Mouse (Mus musculus): ENCODE measurements around the gene Akap2.

- TF ChIP-seq CTCF (IDR thresholded peaks at IDR 0.05; ENCODE audit: insufficient read depth, low read depth, low read length) = no peak
- no peak for TF ChIP-seq POLR2A (IDR thresholded peaks at IDR 0.05; ENCODE audit: insufficient read depth, low read depth, low read length)
Measured at GRCm38 (mm10) chr4:57845031-57845431, 127.6 kb downstream of the Akap2 start.
